Mouse (Mus musculus): ENCODE data around the gene Tmem167.

DNA sequence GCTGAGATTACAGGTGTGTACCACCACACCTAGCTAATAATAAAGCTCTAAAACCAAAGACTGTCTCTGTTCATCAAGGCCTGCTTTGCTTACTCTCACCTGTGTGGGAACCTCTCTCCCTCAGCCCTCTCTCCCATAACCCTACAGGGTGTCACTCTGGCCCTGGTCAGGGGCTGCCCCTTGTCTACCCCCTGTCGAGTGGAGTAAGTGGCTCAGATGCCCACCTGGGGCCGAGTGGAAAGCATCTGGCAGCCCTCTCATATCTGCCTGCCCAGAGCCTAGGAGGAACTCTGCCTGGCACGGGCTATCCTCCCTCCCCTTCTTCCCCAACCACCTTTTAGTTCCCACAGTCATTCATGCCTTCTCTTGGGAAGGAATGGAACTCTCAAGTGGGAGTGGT lies 78.1 kb downstream of the Tmem167 start:
- TF ChIP-seq CTCF (IDR thresholded peaks at IDR 0.05; ENCODE audit: low read depth) (no peak), EP300 (IDR thresholded peaks at IDR 0.05; ENCODE audit: low read depth) (no peak)
